ENCODE assay signal across 15 mouse cellular contexts in the genomic region with DNA sequence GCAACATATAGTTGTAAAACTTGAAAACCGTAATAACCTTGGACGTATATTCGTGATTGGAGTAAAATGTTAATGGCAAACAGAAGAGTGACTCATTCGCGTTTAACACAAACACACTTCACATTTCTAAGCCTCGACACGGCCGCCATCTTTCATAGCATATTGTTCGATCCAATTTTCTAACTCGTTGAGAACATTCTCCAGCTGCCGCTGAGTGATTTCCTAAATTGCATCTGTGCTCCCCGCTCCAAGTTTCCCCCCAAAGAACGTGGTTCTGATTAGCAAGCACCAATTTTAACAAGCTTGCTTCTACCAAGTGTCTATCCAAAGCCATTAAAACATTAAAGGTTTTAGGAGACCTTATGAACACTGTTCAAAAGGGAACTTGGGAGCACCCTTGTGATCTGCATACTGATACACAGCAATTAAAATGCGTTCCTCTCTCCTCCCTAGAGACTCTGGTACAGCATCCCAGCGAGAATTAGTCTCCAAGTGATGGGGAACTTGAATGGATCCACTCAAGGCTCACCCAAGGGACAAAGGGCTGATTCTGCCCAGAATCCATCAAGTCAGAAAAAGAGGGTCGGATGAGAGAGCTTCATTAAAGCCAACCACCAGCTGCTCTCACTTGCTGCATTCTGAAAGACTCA.
DNase-seq lines count a peak whose midpoint lies in the region; ATAC-seq and TF ChIP-seq lines count a peak whose summit lies in the region.
"Had no signal": no experiment of that assay in that cellular context is flagged by ENCODE, and none has a peak within 500 bp of the region (broad histone marks: within the 10 kb centered on the region; RNA-seq: fewer than 3 reads in every experiment).

No protein-coding gene starts in this region.

- no peak overlapping the region for H3K27ac ChIP-seq in lung, embryonic 16.5 days (ENCODE audit: low read length)
- no peak overlapping the region for H3K27ac ChIP-seq in thymus, adult 2 months (ENCODE audit: control insufficient read depth, insufficient read depth, low read length)

- H3K36me3 ChIP-seq in lung, embryonic 16.5 days (ENCODE audit: control insufficient read depth, insufficient read depth, low read length) = no peaks in the 10 kb centered on the region
- no peaks in the 10 kb centered on the region for H3K36me3 ChIP-seq in thymus, adult 2 months (ENCODE audit: control insufficient read depth, insufficient read depth, low read length)

- no peaks in the 10 kb centered on the region for H3K9me3 ChIP-seq in lung, embryonic 16.5 days (ENCODE audit: control insufficient read depth, low read length)

- no peak overlapping the region for H3K4me3 ChIP-seq in lung, embryonic 16.5 days (ENCODE audit: low read length)
- no peak overlapping the region for H3K4me3 ChIP-seq in lung, adult 2 months (replicated peaks; ENCODE audit: extremely low read depth, low read depth, low read length)
- H3K4me3 ChIP-seq in thymus, adult 2 months (ENCODE audit: control insufficient read depth, insufficient read depth, low read length) = no peak overlapping the region
- H3K4me3 ChIP-seq: myocyte had no signal

- no peaks in the 10 kb centered on the region for H3K27me3 ChIP-seq in lung, embryonic 16.5 days (ENCODE audit: control insufficient read depth, insufficient read depth, low read depth, low read length)
- no peaks in the 10 kb centered on the region for H3K27me3 ChIP-seq in thymus, adult 2 months (ENCODE audit: control insufficient read depth, insufficient read depth, low read length)

- no peaks in the 10 kb centered on the region; the same call in 1 of the 2 replicates for H3K4me1 ChIP-seq in lung, embryonic 16.5 days (replicated peaks; ENCODE audit: control insufficient read depth, insufficient read depth, low read length)
- H3K4me1 ChIP-seq in lung, adult 2 months (ENCODE audit: control insufficient read depth, insufficient read depth, low read length) = peaks cover 3% of the 10 kb centered on the region; the same call in 1 of the 2 replicates
- H3K4me1 ChIP-seq in thymus, adult 2 months (replicated peaks; ENCODE audit: control insufficient read depth, insufficient read depth, low read length) = no peaks in the 10 kb centered on the region

- TF ChIP-seq POLR2A in lung, adult 2 months (IDR thresholded peaks at IDR 0.05; ENCODE audit: borderline replicate concordance, extremely low read depth, low read depth, low read length) = no peak
- TF ChIP-seq POLR2A in brain, embryonic 14.5 days (IDR thresholded peaks at IDR 0.05; ENCODE audit: borderline replicate concordance, extremely low read depth, insufficient read depth, insufficient read length, poor library complexity, severe bottlenecking) = no peak
- TF ChIP-seq POLR2A in thymus, adult 2 months (IDR thresholded peaks at IDR 0.05; ENCODE audit: control insufficient read depth, extremely low read depth, insufficient read depth, low read length, poor library complexity) = no peak

- no peak overlapping the region for H3K4me2 ChIP-seq in lung, embryonic 16.5 days (ENCODE audit: low read depth, low read length)

- H3K9ac ChIP-seq in lung, embryonic 16.5 days (ENCODE audit: low read length) = no peak overlapping the region
- H3K9ac ChIP-seq: liver, postnatal 0 days had no signal

- TF ChIP-seq CTCF in lung, adult 2 months (IDR thresholded peaks at IDR 0.05; ENCODE audit: insufficient read depth, low read length) = no peak
- no peak for TF ChIP-seq CTCF in brain, embryonic 14.5 days (IDR thresholded peaks at IDR 0.05; ENCODE audit: borderline replicate concordance, extremely low read depth, insufficient read depth, insufficient read length)
- no peak for TF ChIP-seq CTCF in thymus, adult 2 months (IDR thresholded peaks at IDR 0.05; ENCODE audit: borderline replicate concordance, control insufficient read depth, extremely low read depth, insufficient read depth, low read length, poor library complexity)

- WGBS in lung, embryonic 16.5 days = 54% methylated on average over 16 of the region's 16 CpGs
- 64% methylated on average over 16 of the region's 16 CpGs for WGBS in lung, adult 2 months
- 96% methylated on average over 16 of the region's 16 CpGs for WGBS in thymus, adult 2 months

- ATAC-seq in frontal cortex, adult (ENCODE audit: low TSS enrichment) = peak; percentile 42
- ATAC-seq in lung, embryonic 16.5 days (ENCODE audit: low read depth) = peak; percentile 42; the same call in 1 of the 2 replicates
- ATAC-seq: liver, postnatal 0 days had no signal

- DNase-seq in frontal cortex, postnatal 25 days (ENCODE audit: low spot score in 2 of 2) = no peak
- DNase-seq in lung, adult 2 months = no peak
- DNase-seq in brain, embryonic 14.5 days (ENCODE audit: low read depth) = peak; percentile 87
- DNase-seq in frontal cortex, adult 2 months (ENCODE audit: extremely low spot score in 1 of 2, low spot score in 1 of 2) = peak; percentile 10 to 24
- no peak for DNase-seq in thymus, adult 2 months
- DNase-seq in cerebellum, postnatal 25 days = no peak
- DNase-seq: adrenal gland, postnatal 10 days; cerebellum, adult 11-12 months; heart, adult 11 months; kidney, adult 18-20 months; liver, postnatal 0 days; thymus, postnatal 4 days had no signal

Comparison
In these comparisons a context has a peak if more than half of its experiments do, and no peak if none do; other contexts are left out.
1. DNase-seq: peak in brain, embryonic 14.5 days (single experiment) and frontal cortex, adult 2 months (2 of 2); none in frontal cortex, postnatal 25 days (0 of 2), lung, adult 2 months (single experiment), thymus, adult 2 months (single experiment) and cerebellum, postnatal 25 days (0 of 2).